Mouse (Mus musculus): ENCODE data around the gene Usp32.

GRCm38 (mm10) chr11:84974582-84974981 lies 165.4 kb downstream of the Usp32 start:
- TF ChIP-seq CTCF (IDR thresholded peaks at IDR 0.05; ENCODE audit: low read depth, low read length) (no peak), EP300 (IDR thresholded peaks at IDR 0.05; ENCODE audit: insufficient read depth, low read depth, low read length) (no peak), POLR2A (IDR thresholded peaks at IDR 0.05; ENCODE audit: insufficient read depth, low read length) (no peak)

All from ES-Bruce4 (cell line).